Mouse (Mus musculus): ENCODE results near the gene Gm26661.

Gm26661 gene

GRCm38 (mm10) chr14:7791532-7792159, at the start of gene Gm26661:
Gene Gm26661, plus strand, starts transcription at chr14:7791587.
- no peak for DNase-seq (ENCODE audit: low spot score in 2 of 2)

- DNase-seq (ENCODE audit: low spot score in 2 of 2) = peak; percentile 39 to 40
Measured at GRCm38 (mm10) chr14:7748944-7749763, 42.2 kb upstream of the Gm26661 start.

- no peak for DNase-seq (ENCODE audit: low spot score in 2 of 2)
Measured at GRCm38 (mm10) chr14:7749764-7750089, 41.7 kb upstream of the Gm26661 start.

DNA sequence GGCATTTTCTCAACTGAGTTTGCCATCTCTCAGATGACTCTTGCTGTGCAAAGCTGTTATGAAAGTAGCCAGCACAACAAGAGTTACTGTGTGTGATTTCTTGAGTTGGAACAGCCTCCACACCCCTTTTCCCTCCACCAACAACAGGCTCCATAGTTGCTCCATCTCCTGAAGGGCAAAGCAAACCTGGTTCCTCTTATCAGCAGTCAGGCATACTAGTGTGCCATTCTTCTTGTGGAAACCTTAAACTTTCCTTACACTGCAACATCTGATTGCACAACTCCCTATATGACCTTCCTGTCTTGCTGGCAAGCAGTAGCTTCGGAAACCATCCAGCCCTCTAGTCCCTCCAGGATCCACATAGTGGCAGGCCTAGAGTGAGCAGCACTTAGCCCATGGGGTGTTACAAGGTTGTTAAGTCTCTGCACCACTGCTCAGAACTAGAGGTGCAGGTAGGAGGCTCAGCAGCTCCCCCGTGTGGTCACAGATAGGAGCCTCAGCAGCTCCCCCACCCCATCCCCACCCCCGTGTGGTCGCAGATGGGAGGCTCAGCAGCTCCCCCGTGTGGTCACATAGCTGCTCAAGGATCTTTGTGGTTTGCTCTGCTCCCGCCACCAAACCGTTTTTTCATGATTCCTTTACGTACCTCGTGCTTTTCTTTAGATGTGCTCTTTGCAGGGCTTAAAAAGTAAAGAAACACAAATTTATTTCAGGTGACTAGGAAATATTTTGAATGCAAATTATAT, 25.6 kb upstream of the Gm26661 start:
- peak; percentile 64 to 67 for DNase-seq (ENCODE audit: low spot score in 2 of 2)

DNA sequence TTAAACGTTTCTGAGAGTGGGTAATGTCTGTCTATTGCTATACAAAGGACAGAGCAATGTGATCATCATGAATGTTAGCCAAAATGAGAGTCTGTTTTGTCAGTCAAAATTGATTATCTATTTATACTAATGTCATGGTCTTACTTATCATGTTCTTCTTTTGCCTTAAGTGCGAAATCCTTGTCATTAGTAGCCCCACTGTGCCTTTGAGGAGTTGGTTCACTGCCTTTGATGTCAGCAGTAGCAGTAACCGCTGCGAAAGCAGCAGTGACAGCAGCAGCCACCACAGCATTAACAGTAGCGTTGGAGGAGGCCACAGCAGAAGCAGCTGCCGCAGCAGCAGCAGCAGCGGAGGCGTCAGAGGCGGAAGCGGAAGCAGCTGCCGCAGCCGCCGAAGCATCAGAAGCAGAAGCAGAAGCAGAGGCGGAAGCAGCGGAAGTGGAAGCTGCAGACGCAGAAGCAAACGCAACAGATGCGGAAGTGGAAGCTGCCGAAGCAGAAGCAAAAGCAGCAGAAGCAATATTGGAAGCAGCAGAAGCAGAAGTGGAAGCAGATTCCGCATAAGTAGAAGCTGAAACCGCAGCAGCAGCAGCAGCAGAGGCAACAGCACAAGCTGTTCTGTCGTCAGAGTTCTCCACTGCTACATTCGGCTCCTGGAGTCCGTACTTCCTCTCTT, 17.5 kb upstream of the Gm26661 start:
- peak in 1 of 2 experiments; percentile 20 for DNase-seq (ENCODE audit: low spot score in 2 of 2)

- no peak for DNase-seq (ENCODE audit: low spot score in 2 of 2)
Measured at GRCm38 (mm10) chr14:7786073-7786472, 5.3 kb upstream of the Gm26661 start.

DNA sequence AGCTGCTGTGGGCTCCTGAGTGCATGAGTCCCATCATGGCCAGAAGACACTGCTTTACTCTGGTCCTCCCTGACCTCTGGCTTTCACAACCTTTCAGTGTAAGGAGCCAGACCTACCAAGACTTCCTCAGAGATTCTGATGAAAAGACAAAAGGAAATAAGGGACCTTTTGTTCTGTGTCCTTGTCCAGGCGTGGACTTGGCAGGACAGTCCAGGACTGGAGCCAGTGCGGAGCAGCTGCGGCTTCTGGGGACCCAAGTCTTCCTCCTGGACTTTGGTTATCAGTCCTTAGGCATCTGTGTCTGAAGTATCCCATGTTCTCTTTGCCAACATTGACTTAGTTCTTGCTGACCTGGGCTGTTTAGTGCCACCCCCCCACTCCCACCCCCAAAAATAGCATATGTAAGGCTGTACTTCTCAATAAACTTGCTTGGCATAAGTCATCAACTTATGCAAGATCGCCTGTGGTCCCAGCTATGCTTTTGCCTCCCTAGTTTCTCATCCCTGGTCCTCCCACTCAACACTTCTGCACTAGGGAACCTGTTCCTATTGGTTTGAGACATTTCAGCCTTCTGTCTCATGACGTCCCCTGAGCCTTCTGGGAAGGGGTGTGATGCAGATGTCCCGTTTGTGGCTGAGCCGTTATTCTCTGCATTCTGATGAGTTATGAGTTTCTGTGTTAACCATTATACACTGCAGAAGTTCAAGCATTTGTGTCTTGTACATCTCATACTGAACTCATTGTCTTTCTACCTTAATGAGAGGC, 1.9 kb upstream of the Gm26661 start:
- no peak for DNase-seq (ENCODE audit: low spot score in 2 of 2)

DNA sequence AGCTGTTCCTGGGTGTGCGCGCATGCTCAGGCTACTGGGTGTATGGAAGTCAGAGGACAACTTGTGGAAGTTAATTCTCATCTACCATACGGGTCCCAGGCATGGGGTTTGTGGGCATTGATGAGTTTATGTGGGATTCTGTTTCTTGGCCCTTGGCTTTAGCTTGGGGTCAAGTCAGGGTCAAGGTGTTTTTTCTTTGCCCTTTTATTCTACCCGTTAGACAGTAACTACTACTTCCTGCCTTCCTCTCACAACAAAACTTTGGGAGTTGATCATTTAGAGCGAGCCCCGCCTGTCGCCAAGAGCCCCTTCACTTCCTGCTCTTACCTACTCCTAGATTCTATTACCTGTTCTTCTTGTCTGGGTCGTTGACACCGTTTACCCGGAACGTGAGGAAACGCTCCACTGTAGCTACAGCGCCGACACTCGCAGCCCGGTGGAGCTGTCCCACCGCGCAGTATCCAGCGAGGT, 291 bp upstream of the Gm26661 start:
- DNase-seq (ENCODE audit: low spot score in 2 of 2) = no peak

DNA sequence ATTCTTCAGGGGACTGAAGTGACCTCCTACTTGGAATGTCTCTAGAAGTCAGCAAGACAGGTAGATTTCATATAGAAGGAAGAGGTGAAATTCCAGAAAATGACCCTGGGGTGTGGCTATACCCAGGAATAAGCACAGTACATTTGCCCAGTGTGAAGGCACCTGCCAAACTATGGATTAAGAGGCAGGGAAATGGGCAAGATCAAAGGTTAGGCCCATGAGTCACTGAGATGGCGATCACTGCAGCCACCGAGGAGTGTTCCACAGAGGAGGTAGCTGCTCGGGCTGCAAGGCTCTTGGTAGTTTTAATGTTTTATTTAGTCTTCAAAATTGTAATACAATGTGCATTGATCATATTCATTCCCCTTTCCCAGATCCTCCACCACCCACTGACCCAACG, 4.6 kb downstream of the Gm26661 start:
- DNase-seq (ENCODE audit: low spot score in 2 of 2) = no peak

- no peak for DNase-seq (ENCODE audit: low spot score in 2 of 2)
Measured at GRCm38 (mm10) chr14:7800611-7801010, 9.2 kb downstream of the Gm26661 start.

GRCm38 (mm10) chr14:7801831-7802230, 10.4 kb downstream of the Gm26661 start:
- DNase-seq (ENCODE audit: low spot score in 2 of 2) = no peak

- DNase-seq (ENCODE audit: low spot score in 2 of 2) = no peak
Measured at GRCm38 (mm10) chr14:7803874-7804557, 12.6 kb downstream of the Gm26661 start.

GRCm38 (mm10) chr14:7804558-7804905, 13.1 kb downstream of the Gm26661 start:
- no peak for DNase-seq (ENCODE audit: low spot score in 2 of 2)

GRCm38 (mm10) chr14:7807711-7808110, 16.3 kb downstream of the Gm26661 start:
- DNase-seq (ENCODE audit: low spot score in 2 of 2) = no peak

DNA sequence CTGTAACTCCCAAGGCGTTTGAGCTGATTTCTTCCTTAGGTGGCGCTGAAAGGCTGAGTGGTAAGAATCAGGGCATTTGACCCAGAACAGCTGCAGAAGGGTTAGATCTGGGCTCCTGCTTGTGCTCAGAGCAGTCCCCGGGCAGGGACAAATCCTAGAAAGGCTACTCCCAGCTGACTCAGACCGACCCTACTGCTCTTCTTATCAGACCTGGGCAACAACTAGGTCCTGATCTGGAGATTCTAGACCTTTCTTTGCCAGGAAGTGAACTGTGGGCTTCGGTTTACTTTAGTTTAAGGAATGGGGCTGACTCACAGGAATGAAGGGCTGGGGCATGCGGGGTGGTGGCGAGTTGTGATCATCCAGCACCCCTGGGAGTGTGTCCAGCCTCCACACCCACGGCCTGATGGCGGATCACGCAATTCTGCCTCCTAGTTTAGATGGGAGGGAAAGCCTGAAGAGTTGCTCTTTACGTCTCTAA, 17.2 kb downstream of the Gm26661 start:
- DNase-seq (ENCODE audit: low spot score in 2 of 2) = no peak

DNA sequence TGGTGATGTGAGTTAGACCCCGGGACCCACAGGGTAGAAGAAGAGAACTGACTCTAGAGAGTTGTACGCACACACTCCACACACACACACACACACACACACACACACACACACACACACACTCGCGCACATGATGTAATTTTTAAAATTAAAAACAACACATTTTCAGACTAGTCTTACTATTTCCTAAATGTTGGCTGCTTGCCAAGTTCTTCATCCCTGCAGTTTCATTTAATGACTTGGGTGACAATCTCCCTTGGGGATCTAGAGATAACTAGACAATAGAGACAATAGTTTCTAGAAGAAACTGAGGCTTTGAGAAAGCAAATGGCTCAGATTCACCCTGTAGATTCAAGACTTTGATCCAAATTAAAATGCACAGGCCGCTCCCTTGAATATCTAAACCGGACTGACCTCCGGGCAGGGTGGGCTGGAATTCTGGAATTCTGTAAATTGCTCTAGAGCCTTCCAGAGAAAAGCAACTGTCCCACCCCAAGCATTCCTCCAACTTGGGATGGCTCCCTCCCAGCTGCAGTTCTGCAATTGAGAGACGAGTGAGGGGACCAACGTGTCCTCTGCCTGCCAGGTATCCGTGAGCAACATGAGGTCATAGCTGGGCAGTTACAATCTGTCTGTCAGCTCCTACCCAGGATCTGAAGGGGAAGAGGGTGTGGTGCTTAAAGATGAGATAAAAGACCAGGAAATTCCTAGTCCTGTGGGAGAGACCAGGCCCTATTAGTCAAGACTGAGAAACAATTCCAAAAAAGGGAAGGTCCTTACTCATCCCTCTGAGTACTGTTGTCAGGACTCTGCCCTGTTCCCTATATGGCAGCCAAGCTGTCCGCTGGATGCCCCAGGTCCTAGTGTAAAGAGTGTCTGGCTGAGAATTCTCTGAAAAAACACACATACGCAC, 17.9 kb downstream of the Gm26661 start:
- DNase-seq (ENCODE audit: low spot score in 2 of 2) = no peak

DNA sequence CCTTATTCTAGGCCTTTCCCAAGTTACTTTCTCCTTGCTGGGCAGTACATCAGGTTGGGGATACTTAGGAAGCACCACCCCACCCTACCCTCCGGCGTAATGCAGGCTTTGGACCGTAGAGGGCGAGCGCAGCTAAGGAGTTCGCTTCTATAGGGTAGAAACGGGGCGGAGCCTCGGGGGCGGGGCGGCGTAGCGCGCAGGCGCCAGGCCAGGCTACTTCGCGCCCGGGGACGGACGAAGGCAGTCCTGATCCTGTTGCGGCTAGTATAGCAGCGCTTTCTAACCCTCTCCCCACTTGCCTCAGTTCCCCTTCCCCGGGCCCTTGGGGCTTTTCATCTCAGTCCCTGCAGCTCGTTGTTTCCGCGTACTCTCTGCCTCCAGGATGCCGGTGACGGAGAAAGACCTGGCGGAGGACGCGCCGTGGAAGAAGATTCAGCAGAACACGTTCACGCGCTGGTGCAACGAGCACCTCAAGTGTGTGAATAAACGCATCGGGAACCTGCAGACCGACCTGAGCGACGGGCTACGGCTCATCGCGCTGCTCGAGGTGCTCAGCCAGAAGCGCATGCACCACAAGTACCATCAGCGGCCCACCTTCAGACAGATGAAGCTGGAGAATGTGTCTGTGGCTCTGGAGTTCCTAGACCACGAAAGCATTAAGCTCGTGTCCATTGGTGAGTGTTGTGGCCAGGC, 26.5 kb downstream of the Gm26661 start, which contains the start of gene Flnb:
Gene Flnb (plus strand): TSS at position 188 of the 693 bp plus-strand sequence.
- peak; percentile 97 to 98 for DNase-seq (ENCODE audit: low spot score in 2 of 2)

GRCm38 (mm10) chr14:7818463-7819121, 27.2 kb downstream of the Gm26661 start:
- DNase-seq (ENCODE audit: low spot score in 2 of 2) = no peak

Measured in frontal cortex, postnatal 25 days (tissue).